ENCODE assay signal across 17 mouse cellular contexts in genomic region chr19:11244230-11244629, GRCm38 (mm10). TPM values are rescaled to one million over a fixed set of nuclear protein-coding genes. Genes with fewer than 3 reads are reported as not detected.
DNase-seq lines count a peak whose midpoint lies in the region; ATAC-seq and TF ChIP-seq lines count a peak whose summit lies in the region.
"Had no signal": no experiment of that assay in that cellular context is flagged by ENCODE, and none has a peak within 500 bp of the region (broad histone marks: within the 10 kb centered on the region; RNA-seq: fewer than 3 reads in every experiment).

No protein-coding gene starts in this region.

- H3K9ac ChIP-seq in kidney, postnatal 0 days (ENCODE audit: low read depth, low read length), result no peak overlapping the region
- H3K9ac ChIP-seq: embryonic facial prominence, embryonic 15.5 days; heart, embryonic 13.5 days had no signal

- H3K36me3 ChIP-seq in kidney, postnatal 0 days (ENCODE audit: insufficient read depth, low read length), result no peaks in the 10 kb centered on the region
- H3K36me3 ChIP-seq: embryonic facial prominence, embryonic 15.5 days; heart, embryonic 13.5 days had no signal

- peak; percentile 8 for DNase-seq in kidney, postnatal 0 days (ENCODE audit: low spot score)
- DNase-seq in kidney, adult 11 months, result no peak
- DNase-seq in B cell, adult 2 months, result peak; percentile 63 to 67
- peak; percentile 14 to 23 for DNase-seq in lung, postnatal 4 days
- DNase-seq in testis, postnatal 14 days (ENCODE audit: low spot score), result no peak
- no peak for DNase-seq in ovary, postnatal 14 days (ENCODE audit: low spot score)
- no peak for DNase-seq in adrenal gland, adult 2 months
- DNase-seq: adrenal gland, postnatal 36 days; cerebellum, postnatal 14 days; right cerebral cortex, postnatal 14 days had no signal

- no peak overlapping the region for H3K4me2 ChIP-seq in kidney, postnatal 0 days (ENCODE audit: low read length)
- H3K4me2 ChIP-seq: embryonic facial prominence, embryonic 15.5 days; heart, embryonic 13.5 days had no signal

- no peaks in the 10 kb centered on the region for H3K9me3 ChIP-seq in kidney, postnatal 0 days (replicated peaks; ENCODE audit: low read length)
- H3K9me3 ChIP-seq: embryonic facial prominence, embryonic 15.5 days; heart, embryonic 13.5 days had no signal

- H3K27me3 ChIP-seq in kidney, postnatal 0 days (ENCODE audit: insufficient read depth, low read length), result no peaks in the 10 kb centered on the region
- H3K27me3 ChIP-seq: embryonic facial prominence, embryonic 15.5 days; heart, embryonic 13.5 days had no signal

- no peak overlapping the region for H3K27ac ChIP-seq in kidney, postnatal 0 days
- H3K27ac ChIP-seq: embryonic facial prominence, embryonic 15.5 days; heart, embryonic 13.5 days had no signal

- no peaks in the 10 kb centered on the region for H3K4me1 ChIP-seq in kidney, postnatal 0 days (replicated peaks; ENCODE audit: insufficient read depth, low read length)
- H3K4me1 ChIP-seq: embryonic facial prominence, embryonic 15.5 days; heart, embryonic 13.5 days had no signal

- no peak for ATAC-seq in kidney, postnatal 0 days (replicated peaks; ENCODE audit: low FRiP score, low read depth)
- ATAC-seq in granulocyte monocyte progenitor cell, adult 5-6 weeks (replicated peaks; ENCODE audit: poor library complexity, severe bottlenecking), result peak; percentile 99
- ATAC-seq: midbrain, embryonic 16.5 days had no signal

- H3K4me3 ChIP-seq in kidney, postnatal 0 days (replicated peaks; ENCODE audit: low read depth, low read length), result no peak overlapping the region
- H3K4me3 ChIP-seq: embryonic facial prominence, embryonic 15.5 days; heart, embryonic 13.5 days had no signal

- no peak for TF ChIP-seq CTCF in kidney, postnatal 0 days (IDR thresholded peaks at IDR 0.05; ENCODE audit: low read depth)

RNA-seq across cellular contexts. Expression of gene Ms4a12, which starts 12.0 kb away (rescaled TPM):
- not detected in 2 replicates for polyA plus RNA-seq in kidney, postnatal 0 days (2015; fragmentation: Nextera tagmentation; extraction: Ambion mirVana)
- not detected in 2 replicates for total RNA-seq in granulocyte monocyte progenitor cell, adult 5-6 weeks (2014; fragmentation: Nextera tagmentation)
- total RNA-seq in granulocyte monocyte progenitor cell, adult 5-6 weeks (2017), result not detected in 2 replicates
- total RNA-seq in adrenal gland, adult 2 months (2021), result not detected
- not detected in 2 replicates for polyA plus RNA-seq in adrenal gland, adult 2 months (2012; rRNA removed)
- total RNA-seq: adrenal gland, postnatal 36 days; layer of hippocampus, adult 18-20 months; left cerebral cortex, postnatal 36 days had no signal
- polyA plus RNA-seq: embryonic facial prominence, embryonic 15.5 days; heart, embryonic 13.5 days; liver, embryonic 16.5 days; midbrain, embryonic 16.5 days had no signal

RNA-seq across cellular contexts. Expression of gene Ms4a1, which starts 21.8 kb away (rescaled TPM):
- polyA plus RNA-seq in kidney, postnatal 0 days (2015; fragmentation: Nextera tagmentation; extraction: Ambion mirVana), result 0.08 and 0.09 TPM in 2 replicates
- total RNA-seq in granulocyte monocyte progenitor cell, adult 5-6 weeks (2014; fragmentation: Nextera tagmentation), result not detected in 2 replicates
- not detected in 2 replicates for total RNA-seq in granulocyte monocyte progenitor cell, adult 5-6 weeks (2017)
- total RNA-seq in adrenal gland, adult 2 months (2021), result under 1 TPM; 0.14 to 0.17 TPM
- 0.03 TPM in 1 of 2 replicates, not detected in the other for polyA plus RNA-seq in adrenal gland, adult 2 months (2012; rRNA removed)
- total RNA-seq: layer of hippocampus, adult 18-20 months; left cerebral cortex, postnatal 36 days had no signal
- polyA plus RNA-seq: embryonic facial prominence, embryonic 15.5 days; heart, embryonic 13.5 days; midbrain, embryonic 16.5 days had no signal

RNA-seq across cellular contexts. Expression of gene Ms4a5, which starts 39.4 kb away (rescaled TPM):
- not detected in 2 replicates for polyA plus RNA-seq in kidney, postnatal 0 days (2015; fragmentation: Nextera tagmentation; extraction: Ambion mirVana)
- total RNA-seq in granulocyte monocyte progenitor cell, adult 5-6 weeks (2014; fragmentation: Nextera tagmentation), result not detected in 2 replicates
- not detected in 2 replicates for total RNA-seq in granulocyte monocyte progenitor cell, adult 5-6 weeks (2017)
- not detected for total RNA-seq in adrenal gland, adult 2 months (2021)
- polyA plus RNA-seq in adrenal gland, adult 2 months (2012; rRNA removed), result not detected in 2 replicates
- total RNA-seq: adrenal gland, postnatal 36 days; layer of hippocampus, adult 18-20 months; left cerebral cortex, postnatal 36 days had no signal
- polyA plus RNA-seq: embryonic facial prominence, embryonic 15.5 days; heart, embryonic 13.5 days; liver, embryonic 16.5 days; midbrain, embryonic 16.5 days had no signal

RNA-seq across cellular contexts. Expression of gene Ms4a13, which starts 47.7 kb away (rescaled TPM):
- polyA plus RNA-seq in kidney, postnatal 0 days (2015; fragmentation: Nextera tagmentation; extraction: Ambion mirVana), result not detected in 2 replicates
- not detected in 2 replicates for total RNA-seq in granulocyte monocyte progenitor cell, adult 5-6 weeks (2014; fragmentation: Nextera tagmentation)
- not detected in 2 replicates for total RNA-seq in granulocyte monocyte progenitor cell, adult 5-6 weeks (2017)
- total RNA-seq in adrenal gland, adult 2 months (2021), result not detected
- polyA plus RNA-seq in adrenal gland, adult 2 months (2012; rRNA removed), result not detected in 2 replicates
- total RNA-seq: adrenal gland, postnatal 36 days; layer of hippocampus, adult 18-20 months; left cerebral cortex, postnatal 36 days had no signal
- polyA plus RNA-seq: embryonic facial prominence, embryonic 15.5 days; heart, embryonic 13.5 days; liver, embryonic 16.5 days; midbrain, embryonic 16.5 days had no signal

Comparison
In these comparisons a context has a peak if more than half of its experiments do, and no peak if none do; other contexts are left out.
1. DNase-seq: peak in kidney, postnatal 0 days (single experiment), B cell, adult 2 months (2 of 2) and lung, postnatal 4 days (2 of 2); none in kidney, adult 11 months (single experiment), testis, postnatal 14 days (single experiment), ovary, postnatal 14 days (single experiment) and adrenal gland, adult 2 months (single experiment).